Mouse (Mus musculus): ENCODE measurements around the gene Cd38. TPM values are rescaled to one million over a fixed set of nuclear protein-coding genes. Genes with fewer than 3 reads are reported as not detected.

Cd38 gene
- total and polyA plus RNA-seq, 2 experiments: 4.8 to 15.9 TPM

DNA sequence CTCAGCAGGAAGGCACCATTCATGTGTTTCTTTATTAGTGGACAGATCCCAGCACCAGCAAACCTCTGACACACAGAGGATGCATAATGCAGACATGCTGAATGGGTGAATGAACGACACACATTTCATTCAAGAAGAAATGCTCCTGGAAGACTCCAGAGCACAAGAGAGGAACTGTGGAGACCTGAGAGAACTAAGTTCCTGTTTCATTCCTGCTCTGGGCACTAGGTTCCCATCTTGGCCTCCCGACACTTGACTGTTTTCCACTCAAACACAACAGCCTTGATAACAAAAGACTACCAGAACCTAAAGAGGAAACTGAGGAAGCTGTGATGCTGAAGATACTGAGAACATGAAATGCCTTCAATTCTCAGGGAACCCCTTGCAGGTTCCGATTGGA lies 20.1 kb upstream of the Cd38 start:
- TF ChIP-seq POLR2A (IDR thresholded peaks at IDR 0.05; ENCODE audit: extremely low read depth, insufficient read depth, low read length) (no peak), CTCF (IDR thresholded peaks at IDR 0.05; ENCODE audit: low read depth, low read length) (no peak)
- no peaks in the 10 kb centered on the region; the same call in 1 of the 2 replicates for H3K4me1 ChIP-seq (ENCODE audit: control insufficient read depth, insufficient read depth, low read length)

DNA sequence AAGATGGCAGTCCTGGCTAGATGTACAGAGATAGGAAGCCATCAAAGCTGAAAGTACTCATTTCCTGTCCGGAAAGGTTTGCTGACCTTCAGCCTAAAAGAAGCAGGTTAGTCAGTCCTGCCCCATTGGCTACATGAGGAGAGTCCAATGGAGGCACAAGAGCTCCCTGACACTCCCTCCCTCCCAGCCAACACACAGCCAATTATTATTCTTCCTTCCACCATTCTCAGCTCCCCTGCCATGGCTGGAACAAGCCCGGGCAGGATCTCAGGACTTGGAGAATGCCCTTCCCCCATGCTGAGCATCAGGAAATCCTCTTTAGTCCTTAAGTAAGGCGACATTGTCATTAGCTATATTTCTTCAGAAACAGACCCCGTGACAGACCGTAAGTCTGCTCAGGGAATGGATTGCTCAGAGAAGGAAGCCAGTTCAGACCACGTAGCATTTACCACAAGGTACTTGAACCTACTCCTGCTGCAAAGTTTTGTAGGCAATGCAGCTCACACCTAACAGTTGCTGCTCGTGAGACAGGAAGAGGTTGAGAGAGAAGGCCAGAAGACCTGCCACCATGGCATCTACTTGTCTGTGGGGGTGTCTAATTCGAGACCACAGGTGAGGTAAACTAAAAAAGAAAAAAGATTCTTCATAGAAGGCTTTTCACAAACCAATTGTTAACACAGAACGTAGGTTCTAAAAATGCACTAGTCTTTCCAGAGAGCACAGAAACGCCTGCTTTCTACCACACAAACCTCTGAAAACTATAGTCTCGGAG lies 15.1 kb upstream of the Cd38 start:
- TF ChIP-seq POLR2A (IDR thresholded peaks at IDR 0.05; ENCODE audit: extremely low read depth, insufficient read depth, low read length) (no peak), CTCF (IDR thresholded peaks at IDR 0.05; ENCODE audit: low read depth, low read length) (no peak)
- H3K36me3 ChIP-seq (ENCODE audit: control insufficient read depth, insufficient read depth, low read length): no peaks in the 10 kb centered on the region
- no peak overlapping the region for H3K9ac ChIP-seq (ENCODE audit: low read depth, low read length)
- DNase-seq (ENCODE audit: extremely low read depth, low read depth, low spot score): no peak
- WGBS: 80% methylated on average over 11 of the region's 11 CpGs
- no peak overlapping the region for H3K4me3 ChIP-seq (ENCODE audit: insufficient read depth, low read depth, low read length)
- peaks cover 3% of the 10 kb centered on the region; the same call in 1 of the 2 replicates for H3K4me1 ChIP-seq (ENCODE audit: control insufficient read depth, insufficient read depth, low read length)
- H3K27ac ChIP-seq (replicated peaks; ENCODE audit: insufficient read depth, low read depth, low read length): peak overlapping the region; percentile 62
- no peaks in the 10 kb centered on the region for H3K79me2 ChIP-seq (ENCODE audit: control insufficient read depth, insufficient read depth, low read length)
- no peaks in the 10 kb centered on the region; the same call in 1 of the 2 replicates for H3K27me3 ChIP-seq (ENCODE audit: control insufficient read depth, insufficient read depth, low read length)

More for the DNA sequence above, 20.1 kb upstream of the Cd38 start:
- Histone ChIP-seq H3K27ac (replicated peaks; ENCODE audit: insufficient read depth, low read depth, low read length) (no peak overlapping the region), H3K27me3 (ENCODE audit: control insufficient read depth, insufficient read depth, low read length) (no peaks in the 10 kb centered on the region; the same call in 1 of the 2 replicates), H3K4me3 (ENCODE audit: insufficient read depth, low read depth, low read length) (no peak overlapping the region), H3K79me2 (ENCODE audit: control insufficient read depth, insufficient read depth, low read length) (no peaks in the 10 kb centered on the region), H3K36me3 (ENCODE audit: control insufficient read depth, insufficient read depth, low read length) (no peaks in the 10 kb centered on the region), H3K9ac (ENCODE audit: low read depth, low read length) (no peak overlapping the region)
- DNase-seq (ENCODE audit: extremely low read depth, low read depth, low spot score): no peak
- WGBS: 90% methylated on average over 3 of the region's 3 CpGs

DNA sequence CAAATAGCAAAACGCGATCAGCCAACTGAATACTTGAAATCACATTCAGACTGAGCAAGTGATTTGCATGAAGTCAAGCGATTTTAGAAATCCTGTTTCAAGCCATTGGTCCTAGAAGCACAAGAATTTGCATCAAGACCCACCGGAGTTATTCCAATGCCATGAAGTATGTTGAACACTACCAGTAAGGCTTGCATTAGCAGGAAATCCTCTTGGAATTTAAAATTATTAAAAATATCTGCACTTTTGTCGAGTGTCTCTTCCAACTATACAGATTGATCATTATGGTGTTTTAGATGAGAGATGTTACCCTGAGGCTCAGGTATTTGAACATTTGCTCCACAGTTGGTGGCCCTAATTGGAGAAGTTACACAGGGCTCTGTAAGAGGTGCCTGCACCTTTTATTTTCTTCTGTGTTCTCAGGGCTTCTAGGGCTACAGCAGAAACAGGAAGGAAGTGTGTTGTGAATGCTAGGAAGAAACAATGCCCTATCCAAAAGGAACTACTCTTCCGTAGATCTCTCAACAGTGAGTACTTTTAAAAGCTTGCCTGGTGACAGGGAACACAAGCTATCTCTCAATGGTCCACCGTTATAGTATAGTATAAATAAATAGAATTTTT lies 14.4 kb upstream of the Cd38 start:
- H3K27ac ChIP-seq (replicated peaks; ENCODE audit: insufficient read depth, low read depth, low read length): peak overlapping the region; percentile 62; the same call in 1 of the 2 replicates
- DNase-seq (ENCODE audit: extremely low read depth, low read depth, low spot score): peak; percentile 19
- 74% methylated on average over 7 of the region's 7 CpGs for WGBS

DNA sequence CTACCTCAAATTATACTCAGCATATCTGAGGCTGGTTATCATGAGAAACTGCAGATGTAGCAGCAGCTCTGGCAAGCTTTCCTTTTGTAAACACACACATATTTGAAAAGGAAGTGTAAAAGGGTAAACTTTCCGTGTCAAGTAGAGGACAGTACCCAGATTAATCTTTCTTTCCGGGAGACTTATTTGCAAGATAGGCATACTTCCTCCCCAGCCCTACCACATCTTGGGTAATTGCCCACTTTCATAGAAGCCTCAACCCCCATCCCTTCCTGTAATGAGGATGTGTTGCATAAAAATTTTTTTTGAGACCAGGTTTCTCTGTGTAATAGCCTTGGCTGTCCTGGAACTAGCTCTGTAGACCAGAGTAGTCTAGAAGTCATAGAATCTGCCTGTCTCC lies 12.6 kb upstream of the Cd38 start:
- H3K27ac ChIP-seq (replicated peaks; ENCODE audit: insufficient read depth, low read depth, low read length): peak overlapping the region; percentile 76
- peak; percentile 58 for DNase-seq (ENCODE audit: extremely low read depth, low read depth, low spot score)
- WGBS: 28% methylated on average over 2 of the region's 2 CpGs
- H3K27me3 ChIP-seq (ENCODE audit: control insufficient read depth, insufficient read depth, low read length): no peaks in the 10 kb centered on the region
- H3K4me1 ChIP-seq (ENCODE audit: control insufficient read depth, insufficient read depth, low read length): peaks cover 3% of the 10 kb centered on the region; the same call in 1 of the 2 replicates
- H3K4me3 ChIP-seq (ENCODE audit: insufficient read depth, low read depth, low read length): no peak overlapping the region
- no peak for TF ChIP-seq CTCF (IDR thresholded peaks at IDR 0.05; ENCODE audit: low read depth, low read length)
- no peak for TF ChIP-seq POLR2A (IDR thresholded peaks at IDR 0.05; ENCODE audit: extremely low read depth, insufficient read depth, low read length)
- peak overlapping the region; percentile 58; the same call in 1 of the 2 replicates for H3K9ac ChIP-seq (ENCODE audit: low read depth, low read length)
- H3K36me3 ChIP-seq (ENCODE audit: control insufficient read depth, insufficient read depth, low read length): no peaks in the 10 kb centered on the region
- no peaks in the 10 kb centered on the region for H3K79me2 ChIP-seq (ENCODE audit: control insufficient read depth, insufficient read depth, low read length)

More for the DNA sequence above, 14.4 kb upstream of the Cd38 start:
- no peaks in the 10 kb centered on the region for H3K79me2 ChIP-seq (ENCODE audit: control insufficient read depth, insufficient read depth, low read length)
- H3K4me1 ChIP-seq (ENCODE audit: control insufficient read depth, insufficient read depth, low read length): peaks cover 3% of the 10 kb centered on the region; the same call in 1 of the 2 replicates
- no peaks in the 10 kb centered on the region; the same call in 1 of the 2 replicates for H3K27me3 ChIP-seq (ENCODE audit: control insufficient read depth, insufficient read depth, low read length)
- no peaks in the 10 kb centered on the region for H3K36me3 ChIP-seq (ENCODE audit: control insufficient read depth, insufficient read depth, low read length)
- H3K9ac ChIP-seq (ENCODE audit: low read depth, low read length): no peak overlapping the region
- TF ChIP-seq CTCF (IDR thresholded peaks at IDR 0.05; ENCODE audit: low read depth, low read length): no peak
- no peak for TF ChIP-seq POLR2A (IDR thresholded peaks at IDR 0.05; ENCODE audit: extremely low read depth, insufficient read depth, low read length)
- H3K4me3 ChIP-seq (ENCODE audit: insufficient read depth, low read depth, low read length): no peak overlapping the region

DNA sequence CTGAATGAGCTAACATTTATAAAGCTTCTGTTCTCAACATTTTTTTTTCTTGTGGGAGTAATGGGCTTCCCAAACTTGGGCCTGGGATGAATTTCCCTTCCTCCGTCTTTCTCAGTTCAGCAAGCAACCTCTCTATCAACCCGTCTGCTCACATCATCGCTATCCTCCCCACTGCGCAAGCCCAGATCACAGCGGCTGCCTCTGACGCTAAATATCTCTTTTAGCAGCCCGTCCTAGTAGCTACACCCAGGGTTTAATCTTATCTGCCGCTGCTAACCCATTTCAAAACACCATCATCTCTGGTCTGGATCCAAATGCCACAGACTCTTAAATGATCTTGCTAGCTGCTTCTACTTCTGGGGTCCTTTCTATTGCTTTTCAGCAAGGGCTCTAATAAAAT lies 8.7 kb upstream of the Cd38 start:
- Histone ChIP-seq H3K79me2 (ENCODE audit: control insufficient read depth, insufficient read depth, low read length) (no peaks in the 10 kb centered on the region), H3K4me3 (ENCODE audit: insufficient read depth, low read depth, low read length) (no peak overlapping the region), H3K9ac (ENCODE audit: low read depth, low read length) (no peak overlapping the region), H3K4me1 (ENCODE audit: control insufficient read depth, insufficient read depth, low read length) (peaks cover 3% of the 10 kb centered on the region; the same call in 1 of the 2 replicates), H3K27ac (replicated peaks; ENCODE audit: insufficient read depth, low read depth, low read length) (no peak overlapping the region), H3K27me3 (ENCODE audit: control insufficient read depth, insufficient read depth, low read length) (no peaks in the 10 kb centered on the region), H3K36me3 (ENCODE audit: control insufficient read depth, insufficient read depth, low read length) (no peaks in the 10 kb centered on the region)
- no peak for TF ChIP-seq POLR2A (IDR thresholded peaks at IDR 0.05; ENCODE audit: extremely low read depth, insufficient read depth, low read length)
- no peak for TF ChIP-seq CTCF (IDR thresholded peaks at IDR 0.05; ENCODE audit: low read depth, low read length)
- 80% methylated on average over 8 of the region's 8 CpGs for WGBS
- no peak for DNase-seq (ENCODE audit: extremely low read depth, low read depth, low spot score)
